Mouse (Mus musculus): ENCODE measurements around the gene Cd40lg. TPM values are rescaled to one million over a fixed set of nuclear protein-coding genes. Genes with fewer than 3 reads are reported as not detected.
A peak's percentile ranks its signal among the peaks of the same experiment; 100 is the strongest.

Gene Cd40lg
- total RNA-seq (2021), result not detected

- DNase-seq (ENCODE audit: low spot score in 2 of 2), result no peak
- intact Hi-C loops (cut with DNase I), result no loop called here
Observed at GRCm38 (mm10) chrX:57211876-57212275, at the start of gene Cd40lg. Gene Cd40lg, plus strand, starts transcription at chrX:57212143.

- no peak for DNase-seq (ENCODE audit: low spot score in 2 of 2)
- intact Hi-C loops (cut with DNase I), result no loop called here
Observed at GRCm38 (mm10) chrX:57166549-57166948, 45.4 kb upstream of the Cd40lg start.

- intact Hi-C loops (cut with DNase I), result no loop called here
- no peak for DNase-seq (ENCODE audit: low spot score in 2 of 2)
Observed at GRCm38 (mm10) chrX:57171269-57171668, 40.7 kb upstream of the Cd40lg start.

DNA sequence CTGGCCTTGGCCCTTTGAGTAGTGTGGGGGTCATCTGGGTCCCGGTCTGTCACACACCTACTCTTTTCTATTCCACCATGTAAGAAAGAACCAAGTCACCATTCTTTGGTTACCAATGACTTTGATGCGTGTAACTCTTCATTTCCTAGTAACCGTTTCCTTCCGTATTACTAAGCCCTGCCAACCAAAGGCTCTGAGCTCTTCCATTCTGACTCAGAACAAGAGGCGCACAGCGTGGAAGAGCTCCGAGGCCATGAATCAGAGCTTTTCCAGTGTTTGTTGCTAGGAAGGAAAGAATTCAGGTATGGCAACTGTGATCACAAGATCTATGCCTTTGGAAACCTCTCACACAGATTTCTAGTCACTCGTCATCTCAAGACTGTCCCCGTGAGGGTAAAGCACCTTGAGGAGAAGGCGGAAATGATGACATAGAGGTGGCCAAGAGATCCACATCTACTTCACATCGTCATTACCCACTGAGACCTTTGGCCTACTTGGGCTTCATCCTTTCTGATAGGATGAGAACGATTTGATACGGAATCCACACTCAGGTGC, 34.6 kb upstream of the Cd40lg start:
- intact Hi-C loops (cut with DNase I), result no loop called here
- no peak for DNase-seq (ENCODE audit: low spot score in 2 of 2)

- intact Hi-C loops (cut with DNase I), result no loop called here
Observed at GRCm38 (mm10) chrX:57182470-57182869, 29.5 kb upstream of the Cd40lg start.

GRCm38 (mm10) chrX:57183359-57183758, 28.6 kb upstream of the Cd40lg start:
- intact Hi-C loops (cut with DNase I), result no loop called here
- no peak for DNase-seq (ENCODE audit: low spot score in 2 of 2)

More at GRCm38 (mm10) chrX:57182470-57182869, 29.5 kb upstream of the Cd40lg start:
- no peak for DNase-seq (ENCODE audit: low spot score in 2 of 2)

DNA sequence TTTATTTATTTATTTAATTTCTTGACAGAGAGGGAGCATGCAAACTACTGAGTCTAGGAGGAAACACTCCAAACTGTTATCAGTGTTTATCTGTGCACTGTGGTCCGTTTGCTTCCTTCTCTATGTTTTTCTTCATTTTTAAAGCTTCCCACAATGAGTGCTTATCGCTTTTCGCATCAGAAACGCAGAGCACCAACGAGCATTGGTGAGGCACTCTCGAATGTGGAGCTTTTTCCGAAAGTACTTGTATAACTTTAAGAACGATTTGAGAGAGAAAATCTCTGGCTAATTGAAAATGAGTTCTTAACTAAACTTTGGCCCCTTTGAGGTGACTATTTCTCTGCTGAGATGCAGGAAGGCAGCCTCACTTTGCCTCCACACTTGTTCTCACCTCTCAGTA, 24.6 kb upstream of the Cd40lg start:
- no peak for DNase-seq (ENCODE audit: low spot score in 2 of 2)
- intact Hi-C loops (cut with DNase I), result no loop called here

GRCm38 (mm10) chrX:57189335-57189734, 22.6 kb upstream of the Cd40lg start:
- DNase-seq (ENCODE audit: low spot score in 2 of 2), result no peak
- intact Hi-C loops (cut with DNase I), result no loop called here

DNA sequence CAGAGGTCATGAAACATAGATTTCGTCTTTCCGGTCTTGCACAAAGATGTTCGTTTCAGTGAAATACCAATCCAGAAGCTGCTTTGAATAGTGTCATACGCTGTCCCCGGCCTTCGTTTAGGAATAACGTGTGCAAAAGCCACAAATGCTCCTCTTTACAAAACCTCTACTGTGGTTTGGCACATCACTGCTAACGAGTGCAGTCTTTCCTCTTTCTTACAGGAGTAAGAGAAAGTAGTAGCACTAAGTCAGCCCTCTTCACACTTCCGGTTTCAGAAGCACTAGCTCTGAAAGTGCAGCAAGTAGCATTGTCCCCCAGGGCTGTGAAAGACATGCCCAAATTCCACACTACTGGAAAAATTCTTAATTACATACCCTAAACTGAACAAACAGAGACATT, 15.6 kb upstream of the Cd40lg start:
- intact Hi-C loops (cut with DNase I), result no loop called here
- DNase-seq (ENCODE audit: low spot score in 2 of 2), result no peak

GRCm38 (mm10) chrX:57198036-57198435, 13.9 kb upstream of the Cd40lg start:
- intact Hi-C loops (cut with DNase I), result no loop called here
- no peak for DNase-seq (ENCODE audit: low spot score in 2 of 2)

DNA sequence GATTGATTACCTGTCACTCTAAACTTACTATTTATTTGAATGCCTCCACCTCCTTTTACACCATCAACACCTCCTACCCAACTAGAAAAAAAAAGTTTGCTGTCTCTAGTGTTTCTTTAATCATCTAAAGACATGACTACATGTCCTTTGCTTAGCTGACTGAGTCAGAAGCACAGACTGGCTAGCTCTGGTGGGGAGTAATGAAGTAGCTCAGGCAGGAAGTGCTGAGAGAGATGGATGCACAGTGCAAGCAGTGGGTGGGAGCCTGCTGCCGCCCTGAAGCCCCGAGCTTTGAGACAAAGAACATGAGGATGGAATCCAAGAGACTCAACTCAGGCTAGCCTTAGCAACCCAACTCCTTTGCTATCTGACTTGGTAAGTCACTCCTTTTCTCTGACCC, 11.5 kb upstream of the Cd40lg start:
- intact Hi-C loops (cut with DNase I), result no loop called here
- no peak for DNase-seq (ENCODE audit: low spot score in 2 of 2)

DNA sequence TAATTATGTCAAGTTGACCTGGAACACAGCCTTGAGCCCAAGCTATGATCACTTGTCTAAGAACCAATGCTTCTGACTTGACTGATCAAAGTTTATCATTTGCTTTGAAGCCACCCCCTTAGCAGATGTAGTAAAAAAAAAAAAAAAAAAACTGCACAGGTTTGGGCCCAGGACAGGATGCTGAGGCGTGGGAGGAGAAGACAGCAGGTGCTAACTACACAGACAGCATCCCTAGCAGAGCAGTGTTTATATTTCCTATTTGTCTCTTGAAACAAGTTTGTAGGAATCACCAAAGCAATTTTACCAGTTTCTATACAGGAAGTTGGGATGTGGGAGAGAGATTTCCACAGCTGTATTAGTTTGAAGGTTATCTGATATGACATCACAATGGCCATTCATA, 1.4 kb upstream of the Cd40lg start:
- no peak for DNase-seq (ENCODE audit: low spot score in 2 of 2)
- intact Hi-C loops (cut with DNase I), result no loop called here

DNA sequence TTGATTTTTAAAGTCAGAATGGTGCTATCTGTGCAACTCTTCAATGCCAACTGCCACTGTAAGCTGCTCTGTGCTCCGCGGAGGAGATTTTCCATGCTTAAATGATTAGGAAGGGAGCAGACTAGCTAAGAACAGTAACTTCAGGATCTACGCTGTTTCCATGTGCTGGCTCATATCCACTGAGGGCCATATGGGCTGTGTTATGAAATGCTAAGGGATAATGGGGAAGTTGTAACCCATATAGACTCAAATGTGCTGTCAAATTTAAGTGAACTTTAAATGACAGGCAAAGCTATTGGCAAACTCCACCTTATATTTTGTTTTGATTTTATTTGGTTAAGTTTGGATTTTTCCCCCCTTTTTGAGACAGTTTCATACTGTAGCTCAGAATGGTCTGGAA, 919 bp downstream of the Cd40lg start:
- intact Hi-C loops (cut with DNase I), result no loop called here
- DNase-seq (ENCODE audit: low spot score in 2 of 2), result no peak

DNA sequence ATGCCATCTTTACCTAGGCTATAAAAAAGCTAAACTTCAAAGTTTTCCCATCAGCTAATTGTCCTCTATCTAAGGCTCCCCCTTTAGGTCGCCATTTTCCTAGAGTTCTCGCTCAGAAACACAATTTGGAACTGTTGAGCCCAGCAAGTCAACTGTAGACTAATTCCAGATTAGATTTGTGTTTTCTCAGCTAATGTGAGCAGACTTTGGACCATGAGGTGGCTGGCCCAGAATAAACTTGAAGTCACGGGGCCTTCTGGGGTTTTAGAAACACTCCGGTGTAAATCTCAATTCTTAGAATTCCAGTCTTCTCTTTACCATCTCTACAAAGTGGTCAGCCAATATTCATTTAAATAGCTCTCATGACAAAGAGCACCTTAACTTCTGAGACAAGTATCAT, 3.6 kb downstream of the Cd40lg start:
- no peak for DNase-seq (ENCODE audit: low spot score in 2 of 2)
- intact Hi-C loops (cut with DNase I), result no loop called here

- intact Hi-C loops (cut with DNase I), result no loop called here
Observed at GRCm38 (mm10) chrX:57216271-57216670, 4.3 kb downstream of the Cd40lg start.

GRCm38 (mm10) chrX:57219563-57219962, 7.6 kb downstream of the Cd40lg start:
- DNase-seq (ENCODE audit: low spot score in 2 of 2), result no peak
- intact Hi-C loops (cut with DNase I), result loop anchor here (1.0 kb wide), 1 partner anchor 41 kb away; no protein-coding TSS in a partner anchor

More at GRCm38 (mm10) chrX:57216271-57216670, 4.3 kb downstream of the Cd40lg start:
- DNase-seq (ENCODE audit: low spot score in 2 of 2), result no peak

DNA sequence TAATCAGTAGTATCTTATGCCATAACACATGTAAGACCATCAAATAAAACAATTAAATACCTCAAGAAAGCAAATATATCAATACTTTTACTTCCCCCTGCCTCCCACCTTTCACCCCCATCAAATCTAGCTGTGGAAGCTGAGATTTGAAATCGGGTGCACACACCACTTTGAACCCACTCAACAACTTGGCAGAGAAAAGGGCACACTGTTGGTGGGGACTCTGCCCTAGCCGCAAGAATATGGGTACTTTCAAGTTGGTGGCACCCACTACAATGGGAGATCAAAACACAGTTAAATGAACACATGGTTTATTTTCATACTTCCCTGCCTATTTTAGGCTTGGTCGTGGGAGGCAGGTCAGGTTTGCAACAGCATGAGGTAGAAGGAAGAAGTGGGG, 9.9 kb downstream of the Cd40lg start:
- intact Hi-C loops (cut with DNase I), result no loop called here
- no peak for DNase-seq (ENCODE audit: low spot score in 2 of 2)

DNA sequence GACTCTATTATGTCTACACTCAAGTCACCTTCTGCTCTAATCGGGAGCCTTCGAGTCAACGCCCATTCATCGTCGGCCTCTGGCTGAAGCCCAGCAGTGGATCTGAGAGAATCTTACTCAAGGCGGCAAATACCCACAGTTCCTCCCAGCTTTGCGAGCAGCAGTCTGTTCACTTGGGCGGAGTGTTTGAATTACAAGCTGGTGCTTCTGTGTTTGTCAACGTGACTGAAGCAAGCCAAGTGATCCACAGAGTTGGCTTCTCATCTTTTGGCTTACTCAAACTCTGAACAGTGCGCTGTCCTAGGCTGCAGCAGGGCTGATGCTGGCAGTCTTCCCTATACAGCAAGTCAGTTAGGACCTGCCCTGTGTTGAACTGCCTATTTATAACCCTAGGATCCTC, 11.4 kb downstream of the Cd40lg start:
- intact Hi-C loops (cut with DNase I), result no loop called here
- DNase-seq (ENCODE audit: low spot score in 2 of 2), result peak in 1 of 2 experiments; percentile 43

DNA sequence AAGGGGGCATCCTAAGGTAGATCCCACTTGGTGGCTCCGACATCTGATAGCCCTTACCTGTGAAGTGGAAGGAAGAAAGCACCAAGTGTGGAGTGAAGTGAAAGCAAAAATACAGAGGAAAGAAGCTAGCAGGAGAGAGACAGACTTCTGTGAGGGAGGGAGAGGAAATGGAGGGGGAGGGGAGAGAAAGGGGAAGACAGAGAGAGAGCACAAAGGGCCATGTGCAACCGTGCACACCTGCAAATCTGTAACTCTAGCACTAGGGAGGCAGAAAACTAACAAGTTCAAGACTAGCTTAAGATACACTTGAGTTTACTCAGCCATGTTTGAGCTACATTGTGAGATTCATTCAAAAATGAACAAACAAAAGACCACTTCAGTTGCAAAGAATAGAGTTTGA, 16.2 kb downstream of the Cd40lg start:
- no peak for DNase-seq (ENCODE audit: low spot score in 2 of 2)
- intact Hi-C loops (cut with DNase I), result no loop called here

DNA sequence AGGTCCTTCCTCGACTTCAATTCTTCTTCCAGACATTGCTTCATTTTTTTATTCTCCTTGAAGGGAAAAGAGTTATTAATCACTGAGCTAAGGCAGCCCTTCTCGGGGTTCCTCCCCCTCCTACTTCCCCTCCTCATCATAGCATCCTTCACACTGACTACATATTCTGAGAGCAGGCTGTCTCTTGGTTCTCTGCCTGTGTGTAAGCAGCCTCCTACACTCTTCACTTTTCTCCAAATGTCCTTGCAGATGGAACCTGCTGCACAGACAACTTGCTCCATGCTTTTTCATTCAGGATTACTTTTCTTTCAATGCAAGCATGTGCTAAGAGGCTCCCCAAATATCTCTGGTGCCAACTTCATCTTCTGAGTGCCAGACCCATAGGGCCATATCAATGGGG, 21.7 kb downstream of the Cd40lg start:
- DNase-seq (ENCODE audit: low spot score in 2 of 2), result peak; percentile 23 to 60
- intact Hi-C loops (cut with DNase I), result no loop called here

GRCm38 (mm10) chrX:57235982-57236381, 24.0 kb downstream of the Cd40lg start:
- no peak for DNase-seq (ENCODE audit: low spot score in 2 of 2)
- intact Hi-C loops (cut with DNase I), result no loop called here

GRCm38 (mm10) chrX:57238572-57238971, 26.6 kb downstream of the Cd40lg start:
- no peak for DNase-seq (ENCODE audit: low spot score in 2 of 2)
- intact Hi-C loops (cut with DNase I), result no loop called here
